Comparison of ENCODE assay signal across 19 mouse cellular contexts in the genomic region with DNA sequence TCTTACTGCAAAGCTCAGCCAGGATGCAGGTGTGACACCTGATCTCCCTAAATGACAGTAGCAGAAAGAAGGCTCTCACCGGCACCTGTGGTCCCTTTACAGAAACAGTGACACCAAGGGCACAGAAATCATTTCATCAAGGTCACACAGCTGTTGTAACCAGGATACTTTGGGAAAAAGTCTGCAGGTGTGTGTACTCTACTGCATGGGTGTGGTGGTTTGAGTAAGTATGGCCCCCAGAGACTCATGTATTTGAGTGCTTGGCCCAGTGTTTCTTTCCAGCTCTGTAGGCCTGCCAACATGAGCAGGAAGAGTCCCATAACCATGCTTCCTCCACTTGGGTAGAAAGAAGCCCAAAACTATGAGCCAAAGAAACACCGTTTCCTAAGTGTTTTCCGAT.
"Had no signal": no experiment of that assay in that cellular context is flagged by ENCODE, and none has a peak within 500 bp of the region (broad histone marks: within the 10 kb centered on the region; RNA-seq: fewer than 3 reads in every experiment).

No protein-coding gene starts in this region.

- ATAC-seq: midbrain, embryonic 16.5 days had no signal

- H3K9me3 ChIP-seq: midbrain, embryonic 10.5 days; midbrain, embryonic 12.5 days; neural tube, embryonic 13.5 days; neural tube, embryonic 15.5 days had no signal

- H3K9ac ChIP-seq: lung, embryonic 14.5 days; midbrain, embryonic 12.5 days; neural tube, embryonic 13.5 days; neural tube, embryonic 15.5 days had no signal

- H3K4me3 ChIP-seq: midbrain, embryonic 10.5 days; midbrain, embryonic 12.5 days; myocyte; neural tube, embryonic 13.5 days; neural tube, embryonic 15.5 days had no signal

- H3K4me2 ChIP-seq: lung, embryonic 14.5 days; midbrain, embryonic 12.5 days; neural tube, embryonic 13.5 days; neural tube, embryonic 15.5 days had no signal

- H3K4me1 ChIP-seq: midbrain, embryonic 12.5 days; neural tube, embryonic 15.5 days had no signal

- H3K36me3 ChIP-seq: midbrain, embryonic 10.5 days; midbrain, embryonic 12.5 days; neural tube, embryonic 13.5 days; neural tube, embryonic 15.5 days had no signal

- DNase-seq: lung, adult 18-20 months; lung, embryonic 14.5 days; lung, postnatal 10 days; lung, postnatal 4 days; midbrain, embryonic 14.5 days; retina, postnatal 1 day; right cerebral cortex, adult 18-20 months; right cerebral cortex, postnatal 25 days; right cerebral cortex, postnatal 4 days; spleen, adult 18-20 months; thymus, adult 18-20 months; thymus, postnatal 14 days; thymus, postnatal 36 days had no signal

- H3K27me3 ChIP-seq: midbrain, embryonic 12.5 days; neural tube, embryonic 13.5 days; neural tube, embryonic 15.5 days had no signal

- H3K27ac ChIP-seq: midbrain, embryonic 10.5 days; midbrain, embryonic 12.5 days; neural tube, embryonic 13.5 days; neural tube, embryonic 15.5 days had no signal
